Mouse (Mus musculus) thymus, adult 2 months (tissue): ENCODE results near the gene Pck1. TPM values are rescaled to one million over a fixed set of nuclear protein-coding genes. Genes with fewer than 3 reads are reported as not detected.

Source experiments
- DNase-seq: peaks from one replicate; pipeline ENCODE4 v3.0.0; 2021
- H3K27ac ChIP-seq: fragments of 200-500 bp; 2 replicates; pipeline ENCODE4 v1.5.1; 2012; ENCODE audit warnings: low read length, control low read depth; ENCODE audit not compliant: control insufficient read depth, insufficient read depth
- H3K27me3 ChIP-seq: fragments of 200-500 bp; 2 replicates; pipeline ENCODE4 v1.6.1; 2012; ENCODE audit warnings: mild to moderate bottlenecking, low read length, moderate library complexity, mixed read lengths; ENCODE audit not compliant: control insufficient read depth, insufficient read depth
- H3K36me3 ChIP-seq: fragments of 200-500 bp; 2 replicates; pipeline ENCODE4 v1.6.1; 2012; ENCODE audit warnings: mild to moderate bottlenecking, low read length, moderate library complexity; ENCODE audit not compliant: control insufficient read depth, insufficient read depth
- H3K4me1 ChIP-seq: fragments of 200-500 bp; replicated peaks from 2 replicates; pipeline ENCODE4 v1.6.1; 2012; ENCODE audit warnings: low read length; ENCODE audit not compliant: control insufficient read depth, insufficient read depth
- H3K4me3 ChIP-seq: fragments of 200-500 bp; 2 replicates; pipeline ENCODE4 v1.5.1; 2012; ENCODE audit warnings: mild to moderate bottlenecking, low read length, control low read depth, moderate library complexity; ENCODE audit not compliant: control insufficient read depth, insufficient read depth
- CTCF ChIP-seq: fragments of 200-500 bp; IDR thresholded peaks from 2 replicates; pipeline ENCODE4 v1.5.1; 2012; ENCODE audit warnings: mild to moderate bottlenecking, control low read depth, low read length, moderate library complexity, borderline replicate concordance; ENCODE audit not compliant: control insufficient read depth, poor library complexity, insufficient read depth; ENCODE audit errors: extremely low read depth
- POLR2A ChIP-seq: fragments of 200-500 bp; IDR thresholded peaks from 2 replicates; pipeline ENCODE4 v1.6.1; 2012; ENCODE audit warnings: mild to moderate bottlenecking, low read length, control low read depth, moderate library complexity; ENCODE audit not compliant: control insufficient read depth, poor library complexity, insufficient read depth; ENCODE audit errors: extremely low read depth
- WGBS: fragments of 180-500 bp; shearing (Covaris S2); methylation state at CpG from one replicate; pipeline ENCODE4 v1.1.7; 2018; 5-methylcytosine and 5-hydroxymethylcytosine counted together
- polyA plus RNA-seq: library from polyadenylated mRNA; depleted of rRNA; stranded (reverse); fragments of >200 nt; gene quantifications from 2 replicates; pipeline ENCODE4 v1.2.3, GENCODE M21; 2012

Gene Pck1
- polyA plus RNA-seq, 1 experiment, result 14.5 TPM

DNA sequence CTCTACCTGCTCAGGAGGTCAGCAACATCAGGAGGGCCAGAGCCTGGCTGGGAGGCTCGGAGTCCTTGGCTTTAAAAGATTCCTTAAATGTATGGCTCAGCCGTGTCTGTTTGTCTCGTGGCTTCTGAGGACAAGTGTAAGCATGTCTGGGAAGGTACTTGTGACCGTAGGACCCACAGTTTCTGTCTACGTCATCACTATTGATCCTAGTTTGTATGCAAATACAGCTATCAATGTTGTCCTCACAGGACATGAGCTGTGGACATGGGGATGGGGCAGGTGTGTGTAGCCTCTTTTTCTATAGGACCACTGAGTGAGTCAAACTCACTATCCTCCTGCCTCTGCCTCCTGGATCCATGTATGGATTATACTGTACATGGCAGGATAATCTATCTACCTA, 4.8 kb upstream of the Pck1 start:
- no peaks in the 10 kb centered on the region for H3K27me3 ChIP-seq
- H3K4me1 ChIP-seq, result 0 out of 2 replicates have a peak, but pooled peaks cover 3% of the 10 kb centered on the region
- 96% methylated on average over 5 of the region's 5 CpGs for WGBS
- no peak overlapping the region for H3K4me3 ChIP-seq
- DNase-seq, result no peak
- no peak overlapping the region for H3K27ac ChIP-seq
- H3K36me3 ChIP-seq, result no peaks in the 10 kb centered on the region
- TF ChIP-seq POLR2A (no peak), CTCF (no peak)

DNA sequence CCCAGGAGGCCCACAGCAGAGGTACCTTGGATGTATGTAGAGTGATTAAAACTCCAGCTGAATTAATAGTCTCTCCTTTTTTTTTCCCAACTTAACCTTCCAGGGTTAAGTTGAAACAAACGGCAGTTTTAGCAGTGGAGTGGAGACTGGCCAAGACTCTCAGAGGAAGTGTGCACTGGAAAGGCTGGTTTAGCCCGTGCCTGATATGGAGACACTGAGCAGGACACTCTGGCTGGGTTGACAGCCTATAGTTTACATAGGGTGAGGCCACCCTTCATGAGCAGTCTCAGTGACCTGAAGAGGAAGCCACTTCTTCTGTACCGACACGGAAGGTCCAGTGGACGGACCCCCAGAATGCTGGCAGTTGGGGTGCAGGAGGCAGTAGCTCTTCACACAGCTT, 1.5 kb upstream of the Pck1 start:
- H3K36me3 ChIP-seq, result no peaks in the 10 kb centered on the region
- 89% methylated on average over 5 of the region's 5 CpGs for WGBS
- no peak for DNase-seq
- H3K27me3 ChIP-seq, result no peaks in the 10 kb centered on the region
- H3K4me3 ChIP-seq, result no peak overlapping the region
- H3K27ac ChIP-seq, result no peak overlapping the region
- TF ChIP-seq CTCF (no peak), POLR2A (no peak)
- H3K4me1 ChIP-seq, result 0 out of 2 replicates have a peak, but pooled peaks cover 3% of the 10 kb centered on the region

DNA sequence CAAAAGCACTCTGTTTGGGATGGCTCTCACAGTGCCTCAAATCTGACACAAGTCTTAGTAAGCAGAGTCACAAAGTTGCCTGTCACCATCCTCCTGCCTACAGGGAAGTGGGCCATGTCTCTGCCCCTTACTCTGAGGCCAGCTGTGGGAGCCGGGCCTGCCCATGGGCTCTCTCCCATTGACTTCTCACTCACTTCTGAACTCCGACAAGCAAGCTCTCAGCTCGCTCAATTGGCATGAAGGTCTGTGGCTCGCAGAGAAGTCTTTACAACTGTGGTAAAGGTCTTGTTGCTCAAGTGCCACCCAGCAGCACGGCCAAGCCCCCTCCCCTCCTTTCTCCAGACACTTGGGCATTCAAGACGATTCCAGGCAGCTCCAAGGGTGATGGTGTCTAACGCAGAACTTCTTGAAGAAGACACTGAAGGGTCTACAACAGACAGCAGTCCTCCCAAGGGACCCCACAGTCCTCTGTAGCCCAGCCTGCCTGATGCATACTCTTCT, 1.0 kb upstream of the Pck1 start:
- Histone ChIP-seq H3K4me1 (0 out of 2 replicates have a peak, but pooled peaks cover 3% of the 10 kb centered on the region), H3K36me3 (no peaks in the 10 kb centered on the region), H3K27me3 (no peaks in the 10 kb centered on the region), H3K4me3 (no peak overlapping the region), H3K27ac (no peak overlapping the region)
- TF ChIP-seq POLR2A (no peak), CTCF (no peak)
- 95% methylated on average over 7 of the region's 7 CpGs for WGBS
- DNase-seq, result no peak

DNA sequence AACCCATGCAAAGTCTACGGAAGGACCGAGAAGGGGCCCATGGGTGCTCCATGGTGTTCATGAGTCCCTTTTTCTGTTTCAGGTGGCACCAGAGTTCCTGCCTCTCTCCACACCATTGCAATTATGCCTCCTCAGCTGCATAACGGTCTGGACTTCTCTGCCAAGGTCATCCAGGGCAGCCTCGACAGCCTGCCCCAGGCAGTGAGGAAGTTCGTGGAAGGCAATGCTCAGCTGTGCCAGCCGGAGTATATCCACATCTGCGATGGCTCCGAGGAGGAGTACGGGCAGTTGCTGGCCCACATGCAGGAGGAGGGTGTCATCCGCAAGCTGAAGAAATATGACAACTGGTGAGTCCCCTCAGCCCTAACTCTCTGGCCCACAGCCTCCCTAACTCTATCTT, 418 bp downstream of the Pck1 start:
- H3K27me3 ChIP-seq, result no peaks in the 10 kb centered on the region
- DNase-seq, result no peak
- peaks cover 8% of the 10 kb centered on the region; the same call in 1 of the 2 replicates for H3K4me1 ChIP-seq
- WGBS, result 93% methylated on average over 10 of the region's 10 CpGs
- no peak overlapping the region for H3K4me3 ChIP-seq
- TF ChIP-seq CTCF (no peak), POLR2A (no peak)
- H3K27ac ChIP-seq, result no peak overlapping the region
- no peaks in the 10 kb centered on the region for H3K36me3 ChIP-seq

DNA sequence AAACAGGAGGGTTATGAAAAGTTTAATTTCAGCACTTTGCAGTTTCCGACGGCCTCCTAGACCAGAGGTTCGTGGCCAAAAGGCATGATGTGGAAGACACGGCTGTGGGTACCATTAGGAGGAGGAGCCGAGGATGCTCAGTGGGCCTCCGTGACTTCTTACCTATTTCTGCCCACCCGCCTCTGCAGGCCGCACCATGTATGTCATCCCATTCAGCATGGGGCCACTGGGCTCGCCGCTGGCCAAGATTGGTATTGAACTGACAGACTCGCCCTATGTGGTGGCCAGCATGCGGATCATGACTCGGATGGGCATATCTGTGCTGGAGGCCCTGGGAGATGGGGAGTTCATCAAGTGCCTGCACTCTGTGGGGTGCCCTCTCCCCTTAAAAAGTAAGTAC, 1.7 kb downstream of the Pck1 start:
- Histone ChIP-seq H3K4me1 (peaks cover 7% of the 10 kb centered on the region; the same call in 1 of the 2 replicates), H3K27ac (no peak overlapping the region), H3K4me3 (no peak overlapping the region), H3K36me3 (no peaks in the 10 kb centered on the region), H3K27me3 (no peaks in the 10 kb centered on the region)
- no peak for DNase-seq
- 95% methylated on average over 13 of the region's 13 CpGs for WGBS
- TF ChIP-seq POLR2A (no peak), CTCF (no peak)

DNA sequence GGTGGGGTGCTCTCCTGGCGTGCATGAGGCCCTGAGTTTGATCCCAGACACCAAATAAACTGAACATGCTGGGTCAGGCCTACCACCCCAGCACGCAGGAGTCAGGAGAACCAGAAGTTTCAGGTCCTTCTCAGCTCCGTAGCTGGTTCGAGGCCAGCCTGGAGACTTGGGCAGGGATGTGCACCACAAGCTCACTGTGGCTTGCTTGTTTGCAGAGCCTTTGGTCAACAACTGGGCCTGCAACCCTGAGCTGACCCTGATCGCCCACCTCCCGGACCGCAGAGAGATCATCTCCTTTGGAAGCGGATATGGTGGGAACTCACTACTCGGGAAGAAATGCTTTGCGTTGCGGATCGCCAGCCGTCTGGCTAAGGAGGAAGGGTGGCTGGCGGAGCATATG, 2.1 kb downstream of the Pck1 start:
- DNase-seq, result no peak
- Histone ChIP-seq H3K4me1 (peaks cover 5% of the 10 kb centered on the region; the same call in 1 of the 2 replicates), H3K4me3 (no peak overlapping the region), H3K27ac (no peak overlapping the region), H3K36me3 (no peaks in the 10 kb centered on the region), H3K27me3 (no peaks in the 10 kb centered on the region)
- TF ChIP-seq POLR2A (no peak), CTCF (no peak)
- 95% methylated on average over 14 of the region's 14 CpGs for WGBS

DNA sequence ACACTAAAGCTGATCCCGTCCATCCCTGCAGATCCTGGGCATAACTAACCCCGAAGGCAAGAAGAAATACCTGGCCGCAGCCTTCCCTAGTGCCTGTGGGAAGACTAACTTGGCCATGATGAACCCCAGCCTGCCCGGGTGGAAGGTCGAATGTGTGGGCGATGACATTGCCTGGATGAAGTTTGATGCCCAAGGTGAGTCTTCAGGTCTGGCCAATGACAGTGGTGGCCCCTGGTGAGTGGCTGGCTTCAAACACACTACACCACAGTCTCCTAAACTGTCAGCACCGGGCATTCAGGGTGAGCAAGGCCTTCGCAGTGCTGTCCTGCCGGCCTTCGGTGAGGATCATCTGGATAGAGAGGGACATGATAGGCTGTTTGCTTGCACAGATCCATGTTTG, 3.1 kb downstream of the Pck1 start:
- TF ChIP-seq POLR2A (no peak), CTCF (no peak)
- H3K36me3 ChIP-seq, result no peaks in the 10 kb centered on the region
- H3K27ac ChIP-seq, result no peak overlapping the region
- WGBS, result 93% methylated on average over 10 of the region's 10 CpGs
- no peaks in the 10 kb centered on the region for H3K27me3 ChIP-seq
- DNase-seq, result no peak
- peaks cover 5% of the 10 kb centered on the region; the same call in 1 of the 2 replicates for H3K4me1 ChIP-seq
- no peak overlapping the region for H3K4me3 ChIP-seq
